Mouse (Mus musculus): ENCODE data around the gene Smtn.

Gene Smtn

GRCm38 (mm10) chr11:3508226-3508625 lies 32.2 kb downstream of the Smtn start:
- TF ChIP-seq POU5F1 (IDR thresholded peaks at IDR 0.05; ENCODE audit: borderline replicate concordance, low read length) (no peak), CTCF (conservative IDR thresholded peaks at IDR 0.05; ENCODE audit: low read length) (no peak), NANOG (IDR thresholded peaks at IDR 0.05; ENCODE audit: borderline replicate concordance, low read length) (no peak)
- H3K9me3 ChIP-seq (ENCODE audit: low read length): no peaks in the 10 kb centered on the region

GRCm38 (mm10) chr11:3503755-3504693 lies 36.4 kb downstream of the Smtn start:
- Histone ChIP-seq H3K27me3 (ENCODE audit: insufficient read depth, low read length) (peaks cover 86% of the 10 kb centered on the region), H3K4me3 (replicated peaks; ENCODE audit: low read length) (no peak overlapping the region), H3K36me3 (ENCODE audit: insufficient read depth, low read length) (no peaks in the 10 kb centered on the region), H3K4me1 (replicated peaks; ENCODE audit: low read depth, low read length) (peaks cover 39% of the 10 kb centered on the region), H3K9me3 (ENCODE audit: low read length) (no peaks in the 10 kb centered on the region)
- no peak for TF ChIP-seq CTCF (conservative IDR thresholded peaks at IDR 0.05; ENCODE audit: low read length)
- no peak for TF ChIP-seq NANOG (IDR thresholded peaks at IDR 0.05; ENCODE audit: borderline replicate concordance, low read length)
- no peak for TF ChIP-seq POU5F1 (IDR thresholded peaks at IDR 0.05; ENCODE audit: borderline replicate concordance, low read length)

More at GRCm38 (mm10) chr11:3508226-3508625, 32.2 kb downstream of the Smtn start:
- Histone ChIP-seq H3K27me3 (ENCODE audit: insufficient read depth, low read length) (peaks cover 57% of the 10 kb centered on the region), H3K36me3 (ENCODE audit: insufficient read depth, low read length) (no peaks in the 10 kb centered on the region), H3K4me3 (replicated peaks; ENCODE audit: low read length) (no peak overlapping the region), H3K4me1 (replicated peaks; ENCODE audit: low read depth, low read length) (peaks cover 11% of the 10 kb centered on the region)

- no peak for TF ChIP-seq POU5F1 (IDR thresholded peaks at IDR 0.05; ENCODE audit: borderline replicate concordance, low read length)
- TF ChIP-seq NANOG (IDR thresholded peaks at IDR 0.05; ENCODE audit: borderline replicate concordance, low read length): no peak
- TF ChIP-seq CTCF (conservative IDR thresholded peaks at IDR 0.05; ENCODE audit: low read length): no peak
- peak overlapping the region; percentile 69 for H3K4me3 ChIP-seq (replicated peaks; ENCODE audit: low read length)
- peaks cover 73% of the 10 kb centered on the region for H3K27me3 ChIP-seq (ENCODE audit: insufficient read depth, low read length)
- peaks cover 38% of the 10 kb centered on the region for H3K4me1 ChIP-seq (replicated peaks; ENCODE audit: low read depth, low read length)
- H3K9me3 ChIP-seq (ENCODE audit: low read length): no peaks in the 10 kb centered on the region
- H3K36me3 ChIP-seq (ENCODE audit: insufficient read depth, low read length): no peaks in the 10 kb centered on the region
Measured at GRCm38 (mm10) chr11:3502459-3503072, 37.8 kb downstream of the Smtn start.

GRCm38 (mm10) chr11:3502057-3502456 lies 38.4 kb downstream of the Smtn start:
- Histone ChIP-seq H3K36me3 (ENCODE audit: insufficient read depth, low read length) (no peaks in the 10 kb centered on the region), H3K27me3 (ENCODE audit: insufficient read depth, low read length) (peaks cover 68% of the 10 kb centered on the region), H3K4me1 (replicated peaks; ENCODE audit: low read depth, low read length) (peaks cover 42% of the 10 kb centered on the region), H3K9me3 (ENCODE audit: low read length) (no peaks in the 10 kb centered on the region), H3K4me3 (replicated peaks; ENCODE audit: low read length) (peak overlapping the region; percentile 69)
- no peak for TF ChIP-seq POU5F1 (IDR thresholded peaks at IDR 0.05; ENCODE audit: borderline replicate concordance, low read length)

GRCm38 (mm10) chr11:3497296-3497695 lies 43.1 kb downstream of the Smtn start:
- no peaks in the 10 kb centered on the region for H3K36me3 ChIP-seq (ENCODE audit: insufficient read depth, low read length)
- peaks cover 71% of the 10 kb centered on the region for H3K4me1 ChIP-seq (replicated peaks; ENCODE audit: low read depth, low read length)
- peaks cover 51% of the 10 kb centered on the region for H3K27me3 ChIP-seq (ENCODE audit: insufficient read depth, low read length)
- TF ChIP-seq CTCF (conservative IDR thresholded peaks at IDR 0.05; ENCODE audit: low read length) (no peak), POU5F1 (IDR thresholded peaks at IDR 0.05; ENCODE audit: borderline replicate concordance, low read length) (no peak), NANOG (IDR thresholded peaks at IDR 0.05; ENCODE audit: borderline replicate concordance, low read length) (no peak)
- no peak overlapping the region for H3K4me3 ChIP-seq (replicated peaks; ENCODE audit: low read length)
- H3K9me3 ChIP-seq (ENCODE audit: low read length): no peaks in the 10 kb centered on the region

GRCm38 (mm10) chr11:3496756-3497155 lies 43.7 kb downstream of the Smtn start:
- Histone ChIP-seq H3K36me3 (ENCODE audit: insufficient read depth, low read length) (no peaks in the 10 kb centered on the region), H3K4me3 (replicated peaks; ENCODE audit: low read length) (no peak overlapping the region), H3K9me3 (ENCODE audit: low read length) (no peaks in the 10 kb centered on the region), H3K27me3 (ENCODE audit: insufficient read depth, low read length) (peaks cover 49% of the 10 kb centered on the region), H3K4me1 (replicated peaks; ENCODE audit: low read depth, low read length) (peaks cover 71% of the 10 kb centered on the region)
- TF ChIP-seq POU5F1 (IDR thresholded peaks at IDR 0.05; ENCODE audit: borderline replicate concordance, low read length) (no peak), NANOG (IDR thresholded peaks at IDR 0.05; ENCODE audit: borderline replicate concordance, low read length) (no peak), CTCF (conservative IDR thresholded peaks at IDR 0.05; ENCODE audit: low read length) (no peak)

- H3K4me1 ChIP-seq (replicated peaks; ENCODE audit: low read depth, low read length): peaks cover 60% of the 10 kb centered on the region
- no peak for TF ChIP-seq NANOG (IDR thresholded peaks at IDR 0.05; ENCODE audit: borderline replicate concordance, low read length)
- no peak for TF ChIP-seq CTCF (conservative IDR thresholded peaks at IDR 0.05; ENCODE audit: low read length)
- no peak for TF ChIP-seq POU5F1 (IDR thresholded peaks at IDR 0.05; ENCODE audit: borderline replicate concordance, low read length)
- H3K4me3 ChIP-seq (replicated peaks; ENCODE audit: low read length): peak overlapping the region; percentile 57
- H3K36me3 ChIP-seq (ENCODE audit: insufficient read depth, low read length): no peaks in the 10 kb centered on the region
- no peaks in the 10 kb centered on the region for H3K9me3 ChIP-seq (ENCODE audit: low read length)
- H3K27me3 ChIP-seq (ENCODE audit: insufficient read depth, low read length): peaks cover 41% of the 10 kb centered on the region
Measured at GRCm38 (mm10) chr11:3495496-3495895, 44.9 kb downstream of the Smtn start.

GRCm38 (mm10) chr11:3494857-3495256 lies 45.6 kb downstream of the Smtn start:
- H3K36me3 ChIP-seq (ENCODE audit: insufficient read depth, low read length): no peaks in the 10 kb centered on the region
- TF ChIP-seq CTCF (conservative IDR thresholded peaks at IDR 0.05; ENCODE audit: low read length): no peak
- TF ChIP-seq NANOG (IDR thresholded peaks at IDR 0.05; ENCODE audit: borderline replicate concordance, low read length): no peak
- TF ChIP-seq POU5F1 (IDR thresholded peaks at IDR 0.05; ENCODE audit: borderline replicate concordance, low read length): no peak
- no peaks in the 10 kb centered on the region for H3K9me3 ChIP-seq (ENCODE audit: low read length)
- peak overlapping the region; percentile 57 for H3K4me3 ChIP-seq (replicated peaks; ENCODE audit: low read length)
- H3K27me3 ChIP-seq (ENCODE audit: insufficient read depth, low read length): peaks cover 38% of the 10 kb centered on the region
- peaks cover 60% of the 10 kb centered on the region for H3K4me1 ChIP-seq (replicated peaks; ENCODE audit: low read depth, low read length)

Measured in E14TG2a.4 (cell line).